Mouse (Mus musculus) hindbrain, embryonic 15.5 days (tissue): Measurements from ENCODE around the gene Hap1. TPM values are rescaled to one million over a fixed set of nuclear protein-coding genes. Genes with fewer than 3 reads are reported as not detected.

ENCODE experiments used
- ATAC-seq: fragments of 200-750 bp; cut with Nextera tagmentation; 2 replicates; pipeline ENCODE4 v1.8.0; 2017; ENCODE audit warnings: low read depth, moderate number of reproducible peaks, moderate TSS enrichment; ENCODE audit not compliant: low FRiP score
- H3K27ac ChIP-seq: fragments of 300-500 bp; sonication (generic); replicated peaks from 2 replicates; pipeline ENCODE4 v1.5.1; 2015; ENCODE audit warnings: mild to moderate bottlenecking, inconsistent platforms
- H3K27me3 ChIP-seq: fragments of 300-500 bp; sonication (generic); 2 replicates; pipeline ENCODE4 v1.6.1; 2015; ENCODE audit warnings: control low read depth, inconsistent platforms
- H3K36me3 ChIP-seq: fragments of 300-500 bp; sonication (generic); 2 replicates; pipeline ENCODE4 v1.6.1; 2015; ENCODE audit warnings: control low read depth, inconsistent platforms
- H3K4me1 ChIP-seq: fragments of 300-500 bp; sonication (generic); replicated peaks from 2 replicates; pipeline ENCODE4 v1.6.1; 2015; ENCODE audit warnings: control low read depth, inconsistent platforms
- H3K4me2 ChIP-seq: fragments of 300-500 bp; sonication (generic); 2 replicates; pipeline ENCODE4 v1.6.1; 2015; ENCODE audit warnings: moderate library complexity, mild to moderate bottlenecking, inconsistent platforms
- H3K4me3 ChIP-seq: fragments of 300-500 bp; sonication (generic); 2 replicates; pipeline ENCODE4 v1.5.1; 2015; ENCODE audit warnings: mild to moderate bottlenecking, inconsistent platforms
- H3K9ac ChIP-seq: fragments of 300-500 bp; sonication (generic); 2 replicates; pipeline ENCODE4 v1.6.1; 2015; ENCODE audit warnings: inconsistent platforms
- H3K9me3 ChIP-seq: fragments of 300-500 bp; sonication (generic); 2 replicates; pipeline ENCODE4 v1.6.1; 2016; ENCODE audit warnings: control low read depth, inconsistent platforms
- WGBS: fragments of 180-500 bp; shearing (Covaris S2); methylation state at CpG from one replicate; pipeline ENCODE4 v1.1.7; 2015; 5-methylcytosine and 5-hydroxymethylcytosine counted together
- polyA plus RNA-seq: library from polyadenylated mRNA; unstranded; fragments of >200 nt; fragmentation: Nextera tagmentation; extraction: Ambion mirVana; gene quantifications from 2 replicates; pipeline ENCODE4 v1.2.1, GENCODE M21; 2015

Hap1 gene
- polyA plus RNA-seq, 1 experiment from 2014 or later, result 256 TPM

GRCm38 (mm10) chr11:100387589-100388375 lies 31.9 kb upstream of the Hap1 start:
- Histone ChIP-seq H3K27me3 (no peaks in the 10 kb centered on the region), H3K9me3 (no peaks in the 10 kb centered on the region), H3K4me3 (no peak overlapping the region), H3K4me1 (peaks cover 24% of the 10 kb centered on the region), H3K4me2 (no peak overlapping the region), H3K27ac (no peak overlapping the region; the same call in 1 of the 2 replicates), H3K9ac (no peak overlapping the region), H3K36me3 (peaks cover 27% of the 10 kb centered on the region)
- 48% methylated on average over 14 of the region's 14 CpGs for whole genome bisulfite sequencing
- no peak for ATAC-seq

DNA sequence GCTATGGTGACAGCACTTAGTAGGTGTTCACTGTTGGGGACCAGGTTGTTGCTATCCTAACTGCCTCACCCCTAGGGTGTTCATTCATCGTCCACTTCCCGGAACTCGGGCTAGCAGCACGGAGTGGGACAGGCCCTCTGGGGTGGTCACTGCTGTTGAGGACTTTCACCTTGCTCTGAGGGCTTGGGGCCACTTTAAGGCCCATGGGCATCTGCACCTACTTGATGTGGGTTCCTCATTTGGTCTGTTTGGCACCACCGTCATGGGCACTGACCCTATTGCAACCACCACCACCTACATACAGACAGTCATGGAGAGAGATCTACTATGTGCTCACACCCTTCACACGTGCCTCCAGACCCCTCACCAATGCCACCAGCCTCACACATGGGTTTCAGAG lies 31.2 kb upstream of the Hap1 start:
- 85% methylated on average over 6 of the region's 6 CpGs for WGBS
- H3K36me3 ChIP-seq, result peaks cover 32% of the 10 kb centered on the region
- no peaks in the 10 kb centered on the region for H3K27me3 ChIP-seq
- H3K4me2 ChIP-seq, result no peak overlapping the region
- no peak for ATAC-seq
- H3K27ac ChIP-seq, result no peak overlapping the region
- no peaks in the 10 kb centered on the region for H3K9me3 ChIP-seq
- H3K4me1 ChIP-seq, result peaks cover 22% of the 10 kb centered on the region
- no peak overlapping the region for H3K4me3 ChIP-seq
- no peak overlapping the region for H3K9ac ChIP-seq

GRCm38 (mm10) chr11:100386586-100386985 lies 30.7 kb upstream of the Hap1 start:
- no peaks in the 10 kb centered on the region for H3K9me3 ChIP-seq
- peaks cover 22% of the 10 kb centered on the region for H3K4me1 ChIP-seq
- no peak overlapping the region for H3K27ac ChIP-seq
- no peak for ATAC-seq
- H3K4me3 ChIP-seq, result no peak overlapping the region
- WGBS, result 49% methylated on average over 5 of the region's 5 CpGs
- no peak overlapping the region for H3K4me2 ChIP-seq
- peaks cover 37% of the 10 kb centered on the region for H3K36me3 ChIP-seq
- H3K9ac ChIP-seq, result no peak overlapping the region
- H3K27me3 ChIP-seq, result no peaks in the 10 kb centered on the region

- Histone ChIP-seq H3K9ac (no peak overlapping the region), H3K27me3 (no peaks in the 10 kb centered on the region), H3K4me1 (peaks cover 13% of the 10 kb centered on the region), H3K36me3 (peaks cover 50% of the 10 kb centered on the region), H3K4me2 (no peak overlapping the region), H3K9me3 (no peaks in the 10 kb centered on the region), H3K27ac (no peak overlapping the region), H3K4me3 (no peak overlapping the region)
- 91% methylated on average over 3 of the region's 3 CpGs for WGBS
- ATAC-seq, result no peak
Observed at GRCm38 (mm10) chr11:100385016-100385415, 29.1 kb upstream of the Hap1 start.

DNA sequence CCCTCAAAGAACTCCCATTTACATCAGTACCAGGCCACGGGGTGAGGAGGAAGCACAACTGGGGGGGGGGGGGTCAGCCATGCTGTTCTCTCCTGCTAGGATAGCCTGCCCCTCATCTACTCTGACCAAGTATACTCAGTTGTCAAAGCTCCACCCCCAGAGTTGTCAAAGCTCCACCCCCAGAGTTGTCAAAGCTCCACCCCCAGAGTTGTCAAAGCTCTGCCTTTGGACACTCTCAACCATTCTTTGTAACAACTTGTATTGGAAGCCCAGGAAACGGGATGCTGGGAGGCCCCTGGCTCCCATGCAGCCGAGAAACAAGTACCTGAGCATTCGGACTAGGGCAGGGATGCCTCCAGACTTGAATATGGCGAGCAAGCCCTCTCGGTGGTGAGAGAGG lies 26.8 kb upstream of the Hap1 start:
- Histone ChIP-seq H3K27me3 (no peaks in the 10 kb centered on the region), H3K9me3 (no peaks in the 10 kb centered on the region), H3K4me3 (no peak overlapping the region), H3K4me1 (peaks cover 1% of the 10 kb centered on the region), H3K27ac (no peak overlapping the region), H3K36me3 (peaks cover 65% of the 10 kb centered on the region), H3K4me2 (no peak overlapping the region), H3K9ac (no peak overlapping the region)
- ATAC-seq, result no peak
- WGBS, result 79% methylated on average over 6 of the region's 6 CpGs

DNA sequence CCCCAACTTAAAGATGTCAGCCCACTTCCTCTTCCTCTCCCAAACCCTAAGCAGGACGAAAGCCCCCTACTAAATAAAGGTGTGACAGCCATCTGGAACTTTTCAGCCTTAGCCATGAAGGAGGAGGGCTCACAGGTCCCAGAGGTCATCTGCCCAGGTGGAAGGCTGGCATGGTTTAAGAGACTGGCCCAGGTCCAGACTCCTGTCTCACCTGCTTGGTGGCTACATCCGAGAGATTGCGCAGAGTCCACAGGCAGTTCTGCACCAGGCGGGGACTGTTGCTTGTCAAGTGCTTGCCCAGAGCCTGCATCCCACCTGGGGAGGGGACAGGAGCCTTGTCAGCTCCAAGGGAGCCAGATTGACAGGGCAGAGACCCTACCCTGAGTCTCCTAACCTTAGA lies 23.4 kb upstream of the Hap1 start:
- no peak for ATAC-seq
- 88% methylated on average over 4 of the region's 4 CpGs for WGBS

DNA sequence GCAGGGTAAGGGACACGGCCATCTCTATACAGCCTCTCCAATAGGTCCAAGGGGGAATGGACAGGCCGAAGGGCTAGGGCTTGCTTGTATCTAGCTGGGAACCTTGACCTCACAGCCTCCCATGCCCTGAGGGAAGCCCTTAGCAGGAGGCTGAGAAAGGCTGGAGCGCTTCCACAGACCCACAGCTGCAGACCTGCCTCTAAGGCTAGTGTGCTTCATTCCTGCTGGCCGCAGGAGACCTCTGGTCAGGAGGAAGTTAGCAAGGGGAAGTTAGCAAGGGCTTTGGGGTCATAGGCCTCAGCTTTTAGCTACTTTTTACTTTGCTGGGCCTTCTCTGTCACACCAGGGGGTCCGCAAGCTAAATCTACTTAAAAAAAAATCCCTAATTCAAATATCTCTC lies 22.5 kb upstream of the Hap1 start:
- H3K36me3 ChIP-seq, result peaks cover 76% of the 10 kb centered on the region

More for the DNA sequence above, 23.4 kb upstream of the Hap1 start:
- Histone ChIP-seq H3K27me3 (no peaks in the 10 kb centered on the region), H3K4me2 (no peak overlapping the region), H3K4me1 (no peaks in the 10 kb centered on the region), H3K4me3 (no peak overlapping the region), H3K36me3 (peaks cover 73% of the 10 kb centered on the region), H3K27ac (no peak overlapping the region), H3K9me3 (no peaks in the 10 kb centered on the region), H3K9ac (no peak overlapping the region)

GRCm38 (mm10) chr11:100377989-100378388 lies 22.1 kb upstream of the Hap1 start:
- Histone ChIP-seq H3K36me3 (peaks cover 76% of the 10 kb centered on the region), H3K27ac (no peak overlapping the region)
- ATAC-seq, result no peak

More for the DNA sequence above, 22.5 kb upstream of the Hap1 start:
- Histone ChIP-seq H3K4me2 (no peak overlapping the region), H3K9ac (no peak overlapping the region), H3K4me3 (no peak overlapping the region), H3K9me3 (no peaks in the 10 kb centered on the region), H3K27me3 (no peaks in the 10 kb centered on the region), H3K27ac (no peak overlapping the region), H3K4me1 (no peaks in the 10 kb centered on the region)
- ATAC-seq, result no peak
- 92% methylated on average over 5 of the region's 5 CpGs for WGBS

DNA sequence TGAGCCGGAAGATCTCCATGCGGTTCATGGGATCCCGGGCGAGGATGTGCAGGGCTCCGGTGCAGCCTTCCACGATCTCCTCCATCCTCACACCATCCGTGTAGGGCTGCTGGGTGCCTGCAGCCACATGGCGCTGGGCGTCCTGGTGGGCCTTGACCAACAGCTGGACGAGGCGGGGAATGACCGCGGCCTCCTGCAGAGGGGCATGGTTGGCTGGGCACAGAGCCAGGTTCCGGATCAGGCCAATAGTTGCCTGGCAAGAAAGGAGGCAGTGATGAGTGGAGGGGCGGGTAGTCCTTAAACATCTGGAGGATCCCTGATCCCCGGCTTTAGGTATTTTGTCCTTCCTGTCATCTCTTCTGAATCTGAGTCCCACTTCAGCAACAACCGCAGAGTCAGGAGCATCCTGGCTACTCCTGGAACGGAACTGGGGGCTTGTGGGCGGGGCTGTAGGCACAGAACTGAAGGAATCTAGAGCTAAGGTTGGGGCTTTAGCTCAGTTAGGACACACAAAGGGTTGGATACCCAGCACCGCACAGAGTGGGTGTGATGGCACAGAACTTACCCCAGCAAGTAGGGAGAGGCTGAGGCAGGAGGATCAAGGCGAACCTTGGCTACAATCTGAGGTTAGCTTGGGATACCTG lies 20.9 kb upstream of the Hap1 start:
- no peak for ATAC-seq
- 92% methylated on average over 21 of the region's 21 CpGs for WGBS
- H3K36me3 ChIP-seq, result peaks cover 72% of the 10 kb centered on the region
- no peak overlapping the region for H3K27ac ChIP-seq
- H3K27me3 ChIP-seq, result no peaks in the 10 kb centered on the region
- H3K9me3 ChIP-seq, result no peaks in the 10 kb centered on the region
- H3K4me2 ChIP-seq, result no peak overlapping the region
- H3K4me3 ChIP-seq, result no peak overlapping the region
- no peaks in the 10 kb centered on the region for H3K4me1 ChIP-seq
- H3K9ac ChIP-seq, result no peak overlapping the region

More at GRCm38 (mm10) chr11:100377989-100378388, 22.1 kb upstream of the Hap1 start:
- Histone ChIP-seq H3K4me2 (no peak overlapping the region), H3K27me3 (no peaks in the 10 kb centered on the region), H3K9me3 (no peaks in the 10 kb centered on the region), H3K4me3 (no peak overlapping the region), H3K9ac (no peak overlapping the region), H3K4me1 (no peaks in the 10 kb centered on the region)
- WGBS, result 98% methylated on average over 14 of the region's 14 CpGs

- ATAC-seq, result no peak
- H3K9ac ChIP-seq, result no peak overlapping the region
- no peak overlapping the region for H3K27ac ChIP-seq
- H3K9me3 ChIP-seq, result no peaks in the 10 kb centered on the region
- H3K4me2 ChIP-seq, result no peak overlapping the region
- H3K4me3 ChIP-seq, result no peak overlapping the region
- H3K36me3 ChIP-seq, result peaks cover 65% of the 10 kb centered on the region
- no peaks in the 10 kb centered on the region for H3K4me1 ChIP-seq
- WGBS, result 75% methylated on average over 4 of the region's 4 CpGs
- no peaks in the 10 kb centered on the region for H3K27me3 ChIP-seq
Observed at GRCm38 (mm10) chr11:100376005-100376404, 20.1 kb upstream of the Hap1 start.

GRCm38 (mm10) chr11:100375127-100375526 lies 19.2 kb upstream of the Hap1 start:
- H3K9ac ChIP-seq, result no peak overlapping the region
- no peak overlapping the region for H3K4me3 ChIP-seq
- WGBS, result 86% methylated on average over 9 of the region's 9 CpGs
- H3K27me3 ChIP-seq, result no peaks in the 10 kb centered on the region
- peaks cover 57% of the 10 kb centered on the region for H3K36me3 ChIP-seq
- no peaks in the 10 kb centered on the region for H3K9me3 ChIP-seq
- H3K4me1 ChIP-seq, result no peaks in the 10 kb centered on the region
- ATAC-seq, result no peak
- no peak overlapping the region for H3K4me2 ChIP-seq
- no peak overlapping the region for H3K27ac ChIP-seq

GRCm38 (mm10) chr11:100371981-100372558 lies 16.1 kb upstream of the Hap1 start:
- WGBS, result 55% methylated on average over 7 of the region's 8 CpGs
- H3K4me3 ChIP-seq, result no peak overlapping the region
- H3K4me1 ChIP-seq, result no peaks in the 10 kb centered on the region
- H3K9ac ChIP-seq, result no peak overlapping the region
- no peaks in the 10 kb centered on the region for H3K27me3 ChIP-seq
- H3K9me3 ChIP-seq, result no peaks in the 10 kb centered on the region
- no peak overlapping the region for H3K4me2 ChIP-seq
- H3K36me3 ChIP-seq, result peaks cover 37% of the 10 kb centered on the region
- no peak overlapping the region for H3K27ac ChIP-seq
- ATAC-seq, result peak; percentile 57; the same call in 1 of the 2 replicates
